Mouse (Mus musculus) monocyte, adult 2 months (primary cell): ENCODE results near the gene Gm20388.
A peak's percentile ranks its signal among the peaks of the same experiment; 100 is the strongest.

ENCODE experiments used
- DNase-seq, 2 experiments: peaks; one replicate each; pipeline ENCODE4 v3.0.0; 2022; ENCODE audit warnings: low spot score in 2 of 2, low read depth in 1 of 2

The Gm20388 gene

DNA sequence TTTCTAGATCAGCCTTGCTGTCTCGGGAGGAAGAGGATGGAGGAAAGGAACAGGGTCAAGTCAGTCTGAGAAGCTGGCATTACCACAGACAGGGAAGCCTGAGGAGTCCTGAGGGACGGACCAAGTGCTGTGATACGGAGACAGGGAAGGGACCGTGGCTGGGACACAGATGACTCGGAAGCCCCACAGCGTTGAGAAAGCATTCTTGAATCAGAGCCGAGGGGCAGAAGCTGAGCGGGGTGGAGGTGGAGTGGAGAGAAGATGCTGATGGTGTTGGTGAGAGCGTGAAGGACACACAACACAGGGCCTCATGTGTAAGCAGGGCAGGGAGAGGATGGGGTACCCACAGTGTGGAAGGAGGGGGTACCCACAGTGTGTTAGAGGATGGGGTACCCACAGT, 2384.7 kb downstream of the Gm20388 start:
- no peak for DNase-seq

DNA sequence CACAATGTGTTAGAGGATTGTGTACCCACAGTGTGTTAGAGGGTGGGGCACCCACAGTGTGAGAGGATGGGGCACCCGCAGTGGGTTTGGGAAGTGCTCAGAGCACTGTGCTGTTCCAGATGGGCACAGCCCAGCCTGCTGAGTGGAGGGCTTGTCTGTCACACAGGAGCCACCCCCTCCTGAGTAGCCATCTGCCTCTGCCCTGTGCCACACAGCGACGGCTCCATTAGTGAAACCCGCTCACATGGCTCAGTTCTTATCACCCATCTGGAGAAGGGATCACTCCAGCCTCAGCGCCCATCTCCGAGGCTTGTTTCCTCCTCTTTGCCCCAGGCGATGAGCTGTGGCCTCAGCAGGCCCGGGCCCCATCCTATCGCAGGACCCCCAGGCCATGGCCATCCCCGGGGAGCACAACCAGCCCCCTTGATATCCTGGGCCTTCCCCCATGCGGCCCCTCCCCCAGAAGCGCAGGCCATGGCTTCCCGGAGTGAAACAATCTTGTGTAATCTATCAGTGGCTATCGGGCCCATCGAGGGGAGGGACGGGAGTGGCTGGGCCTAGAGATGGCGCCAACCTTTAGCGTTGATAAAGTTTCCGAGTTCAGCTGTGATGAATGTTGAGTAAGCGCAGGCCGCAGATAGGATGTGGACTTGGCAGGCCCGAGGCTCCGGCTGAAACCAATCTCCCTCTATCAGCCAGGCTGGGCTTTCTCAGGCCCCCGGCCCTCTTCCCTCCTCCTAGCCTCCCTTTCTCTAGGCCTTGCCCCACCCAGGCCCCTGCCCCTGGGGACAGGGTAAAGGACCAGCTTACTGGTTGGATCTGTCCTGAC, 2385.7 kb downstream of the Gm20388 start:
- no peak for DNase-seq

DNA sequence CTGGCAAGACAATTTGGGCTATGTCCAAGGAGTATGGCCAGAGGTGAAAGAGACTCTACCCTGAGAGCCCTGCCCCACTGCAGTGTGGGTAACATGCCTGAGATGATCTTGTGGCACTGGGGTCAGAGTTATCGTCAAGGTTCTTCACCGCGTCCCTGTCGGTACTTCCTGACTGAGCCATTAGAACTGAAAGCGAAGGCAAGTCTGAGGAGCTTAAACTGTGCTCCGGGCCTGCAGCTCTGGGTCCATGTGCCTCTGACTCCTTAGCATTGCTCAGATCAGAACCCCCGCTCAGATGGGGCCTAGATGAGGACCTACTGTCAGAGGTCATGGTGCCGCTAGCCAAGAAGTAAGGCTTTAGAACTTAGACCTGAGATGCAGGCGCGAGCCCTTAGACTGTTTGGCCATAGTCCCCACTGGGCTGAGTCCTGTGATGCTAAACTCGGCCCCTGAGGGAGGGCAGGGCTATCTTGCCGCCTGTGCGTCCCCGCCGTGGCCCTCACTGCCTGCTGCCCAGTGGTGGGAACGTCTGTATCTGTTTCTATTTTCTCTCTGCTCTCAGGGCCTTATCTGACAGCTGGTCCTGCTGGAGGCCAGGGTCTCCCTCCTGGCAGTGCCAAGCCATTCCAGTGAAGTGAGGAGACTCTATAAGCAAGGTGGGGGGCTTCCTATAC, 2389.1 kb downstream of the Gm20388 start:
- DNase-seq = no peak

DNA sequence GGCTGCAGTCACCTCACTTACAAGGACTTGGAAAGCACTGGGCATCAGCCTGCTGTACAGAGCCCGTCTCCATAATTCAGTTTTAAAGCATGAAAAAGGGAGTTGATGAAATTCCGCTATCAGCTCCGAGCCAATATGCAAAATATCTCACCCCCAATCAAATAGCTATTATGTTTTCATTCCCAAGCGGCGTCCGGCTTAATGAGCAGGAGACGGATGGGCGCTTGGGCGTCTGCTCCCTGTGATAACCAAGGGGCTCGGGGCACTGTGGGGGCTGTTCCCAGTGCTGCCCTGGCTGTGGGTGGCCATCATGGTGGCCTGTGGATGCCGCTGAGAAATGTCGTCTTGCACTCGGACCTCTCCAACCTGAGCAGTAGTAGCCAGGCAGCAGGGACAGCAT, 2390.4 kb downstream of the Gm20388 start:
- no peak for DNase-seq

DNA sequence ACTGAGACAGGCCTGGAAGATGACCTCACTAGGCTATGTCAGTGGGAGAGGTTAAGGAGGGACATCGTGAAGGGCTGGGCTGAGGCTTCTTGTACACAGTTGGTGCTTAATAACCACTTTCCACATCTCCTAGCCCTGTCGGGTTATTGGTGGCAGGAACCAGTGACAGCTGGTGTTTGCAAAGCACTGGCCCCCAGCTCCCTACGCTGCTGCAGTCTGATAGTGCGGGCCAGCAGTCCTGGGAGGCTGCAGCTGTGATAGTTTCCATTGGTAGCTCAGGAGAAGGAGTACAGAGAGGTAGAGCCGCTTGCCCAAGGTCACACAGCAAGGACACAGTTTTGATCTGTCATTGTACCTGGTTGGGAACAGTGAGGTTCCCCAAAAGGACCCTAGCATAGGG, 2391.2 kb downstream of the Gm20388 start:
- no peak for DNase-seq

DNA sequence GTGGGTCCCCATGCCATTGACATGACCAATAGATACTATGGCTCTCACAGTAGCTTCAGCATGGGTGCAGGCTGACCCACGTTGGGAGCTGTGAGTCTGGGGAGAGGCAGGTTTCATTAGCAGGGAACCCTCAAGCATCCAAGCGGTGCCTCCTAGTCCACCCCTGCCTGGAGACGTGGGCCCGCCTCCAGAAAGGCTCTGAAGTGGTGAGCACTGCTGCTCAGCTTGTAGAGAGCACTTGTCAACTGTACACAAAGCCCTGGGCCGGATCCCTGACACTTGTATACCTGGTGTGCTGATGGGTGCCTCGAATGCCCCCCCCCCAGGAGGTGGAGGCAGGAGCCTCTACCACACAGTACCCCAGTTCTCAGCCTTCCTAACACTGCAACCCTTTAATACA, 2392.8 kb downstream of the Gm20388 start:
- no peak for DNase-seq

DNA sequence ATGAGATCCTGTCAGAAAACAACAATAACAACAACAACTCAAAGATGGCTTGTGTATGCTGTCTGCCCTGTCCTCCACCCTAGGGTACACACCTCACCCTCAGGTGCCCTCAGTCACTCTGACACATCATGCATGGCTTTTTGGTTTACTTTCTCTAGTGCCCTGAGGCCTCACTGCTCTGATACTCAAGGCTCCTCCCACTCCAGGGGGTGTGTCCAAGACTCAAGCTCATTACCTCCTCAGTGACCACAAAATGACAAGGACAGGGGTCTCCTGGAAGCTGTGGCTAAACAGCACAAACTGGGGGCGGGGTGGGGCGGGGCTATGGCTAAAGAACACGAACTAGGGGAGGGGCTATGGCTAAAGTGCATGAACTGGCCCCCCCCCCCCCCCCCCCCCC, 2393.4 kb downstream of the Gm20388 start:
- DNase-seq = no peak

DNA sequence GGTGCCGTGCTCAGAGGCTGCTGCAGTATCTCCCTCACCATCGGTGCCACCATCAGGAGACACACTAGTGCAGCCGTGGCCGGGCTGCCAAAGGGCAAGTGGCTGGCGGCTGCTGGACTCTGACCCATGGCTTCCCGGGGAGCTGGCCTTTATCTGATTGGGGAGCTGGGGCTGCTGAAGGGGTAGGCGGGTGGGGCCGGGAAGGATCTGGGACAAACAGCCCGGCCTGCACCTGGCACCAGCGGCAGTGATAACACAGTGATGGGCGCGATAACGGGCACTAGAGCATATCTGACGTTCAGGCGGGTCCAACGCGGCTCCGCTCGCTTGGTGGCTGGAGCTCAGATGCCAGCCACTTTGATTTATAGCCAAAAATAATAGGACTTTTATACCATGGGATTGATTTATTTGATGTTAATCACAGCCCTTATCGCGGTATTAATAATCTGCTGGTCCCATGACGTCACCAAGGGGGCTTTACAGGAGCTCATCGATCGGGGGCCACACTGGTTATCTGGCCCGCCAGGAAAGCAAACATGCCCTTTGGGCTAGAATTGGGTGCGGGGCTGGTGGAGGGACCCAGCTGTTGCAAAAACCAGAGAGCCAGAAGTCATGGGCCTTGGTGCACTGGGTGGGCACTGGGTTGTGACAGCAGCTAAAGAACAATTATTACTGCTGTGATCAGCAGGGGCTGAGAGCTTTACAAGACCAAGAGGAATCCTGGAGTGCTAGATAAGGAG, 2396.2 kb downstream of the Gm20388 start:
- no peak for DNase-seq

DNA sequence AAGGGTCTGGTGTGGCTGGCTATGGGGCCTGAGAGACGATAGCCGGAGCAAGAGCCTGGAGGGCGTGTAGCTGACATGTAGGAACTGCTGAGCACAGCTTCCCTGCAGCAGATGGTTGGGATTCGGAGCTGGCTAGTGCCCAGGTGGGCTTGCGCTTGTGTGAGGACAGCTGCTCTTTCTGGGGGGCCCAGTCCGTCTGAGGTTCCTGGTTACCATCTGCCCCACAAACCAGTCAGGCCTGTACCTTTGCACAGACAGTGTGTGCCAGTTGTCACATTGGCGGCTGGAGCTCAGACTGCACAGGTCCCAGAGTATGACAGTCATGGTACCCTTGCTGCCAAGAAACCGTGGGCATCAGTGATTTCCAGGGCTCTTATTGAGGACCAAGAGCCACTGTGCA, 2397.2 kb downstream of the Gm20388 start:
- no peak for DNase-seq

DNA sequence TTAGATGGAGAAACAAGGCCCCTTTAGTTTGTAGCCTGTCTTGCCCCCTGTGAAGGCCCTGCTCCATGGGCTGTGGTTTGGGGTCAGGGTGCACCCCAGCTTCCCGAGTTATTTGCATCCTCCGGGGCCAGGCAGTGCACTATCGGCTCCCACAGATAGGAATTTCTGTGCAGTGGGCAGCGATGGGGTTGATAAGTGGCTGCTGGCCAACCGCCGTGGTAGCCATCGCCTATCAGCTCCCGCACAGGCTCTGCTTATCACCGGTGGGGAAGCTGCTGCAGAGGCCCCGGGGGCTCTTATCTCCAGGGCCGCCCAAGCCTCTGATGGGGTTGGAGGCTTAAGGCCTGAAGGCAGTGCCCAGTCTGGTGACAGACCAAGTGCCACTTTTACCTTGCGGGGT, 2398.6 kb downstream of the Gm20388 start:
- no peak for DNase-seq

DNA sequence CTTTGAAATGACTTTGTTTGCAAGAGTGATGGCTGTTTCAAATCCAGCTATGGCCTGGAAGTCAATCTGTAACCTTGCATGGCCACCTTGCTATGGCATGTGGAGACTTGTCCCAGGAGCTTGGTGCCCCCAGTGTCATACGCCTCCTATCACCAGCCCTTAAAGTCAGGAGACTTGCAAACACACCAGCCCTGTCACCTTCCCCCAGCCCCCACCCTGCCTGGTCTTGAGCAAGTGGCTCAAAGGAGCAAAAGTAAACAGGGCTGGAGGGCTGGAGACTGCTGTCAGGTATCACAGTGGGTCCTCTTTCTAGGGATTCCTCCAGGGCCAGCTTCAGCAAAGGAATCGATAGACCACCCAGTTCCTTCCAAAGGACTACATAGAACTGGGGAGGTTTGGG, 2400.5 kb downstream of the Gm20388 start:
- no peak for DNase-seq

DNA sequence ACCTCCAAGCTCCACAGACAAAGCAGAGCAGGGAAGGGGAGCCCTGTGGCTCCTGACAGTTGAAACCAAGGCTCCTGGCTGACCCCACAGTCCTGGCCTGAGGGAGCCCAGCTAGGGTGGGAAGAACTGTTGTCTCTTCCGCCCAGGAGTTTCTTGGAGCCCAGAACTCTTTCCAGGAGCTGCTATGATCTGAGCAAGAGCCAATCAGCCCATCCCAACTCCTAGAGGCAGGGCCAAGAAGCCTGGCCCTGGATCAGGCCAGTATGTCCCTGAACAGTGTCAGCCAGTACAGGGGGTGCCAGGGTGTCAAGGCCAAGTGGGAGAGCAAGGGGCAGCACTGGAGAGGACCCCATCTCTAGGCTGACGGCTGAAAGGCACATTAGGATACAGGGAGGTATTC, 2401.9 kb downstream of the Gm20388 start:
- no peak for DNase-seq

DNA sequence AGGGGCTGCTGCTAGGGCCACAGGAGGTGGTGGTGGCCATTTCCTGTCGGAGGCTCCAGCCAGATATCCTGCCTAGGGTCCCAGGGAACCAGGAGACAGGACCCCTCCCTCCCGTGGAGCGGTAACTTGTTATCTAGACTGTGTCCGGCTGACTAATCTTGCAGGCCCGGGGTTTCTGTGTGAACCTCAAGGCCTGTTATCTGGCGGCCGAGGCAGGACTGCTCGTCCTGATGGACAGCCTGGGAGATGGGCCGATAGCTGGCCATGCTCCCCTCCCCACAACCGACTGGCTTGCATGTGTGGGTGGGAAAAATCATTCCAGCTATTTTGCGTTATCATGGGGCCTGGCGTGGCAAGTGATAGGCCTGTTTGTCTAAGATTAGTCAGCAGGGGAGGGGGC, 2402.7 kb downstream of the Gm20388 start:
- no peak for DNase-seq

DNA sequence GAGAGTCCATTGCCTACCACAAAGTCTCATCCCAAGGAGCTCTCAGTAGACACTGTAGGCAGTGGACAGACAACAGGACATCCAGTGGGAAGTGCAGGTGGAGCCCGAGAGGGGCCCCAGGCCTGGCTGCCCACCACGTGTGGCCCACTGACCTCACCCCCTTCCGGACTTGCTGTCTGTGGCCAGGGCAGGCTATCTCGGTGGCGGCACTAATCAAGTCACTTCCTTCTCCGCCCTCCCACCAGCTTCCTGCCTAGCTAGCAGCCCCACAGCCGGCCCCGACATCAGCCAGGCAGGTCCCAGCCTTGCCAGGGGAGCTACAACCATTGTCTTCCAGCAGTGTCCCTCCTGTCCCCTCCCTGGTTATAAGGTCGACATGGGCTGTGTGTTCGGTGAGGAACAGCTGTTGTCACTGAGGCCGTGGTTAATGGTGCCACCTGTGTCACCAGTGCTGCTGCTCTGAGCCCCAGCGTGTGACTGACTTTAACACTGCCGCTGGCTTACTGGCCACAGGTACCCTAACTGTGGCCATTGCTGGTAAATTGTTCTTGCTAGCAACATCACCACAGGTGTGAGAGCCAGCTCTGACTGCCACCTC, 2404.4 kb downstream of the Gm20388 start:
- peak in 1 of 2 experiments; percentile 9 for DNase-seq

DNA sequence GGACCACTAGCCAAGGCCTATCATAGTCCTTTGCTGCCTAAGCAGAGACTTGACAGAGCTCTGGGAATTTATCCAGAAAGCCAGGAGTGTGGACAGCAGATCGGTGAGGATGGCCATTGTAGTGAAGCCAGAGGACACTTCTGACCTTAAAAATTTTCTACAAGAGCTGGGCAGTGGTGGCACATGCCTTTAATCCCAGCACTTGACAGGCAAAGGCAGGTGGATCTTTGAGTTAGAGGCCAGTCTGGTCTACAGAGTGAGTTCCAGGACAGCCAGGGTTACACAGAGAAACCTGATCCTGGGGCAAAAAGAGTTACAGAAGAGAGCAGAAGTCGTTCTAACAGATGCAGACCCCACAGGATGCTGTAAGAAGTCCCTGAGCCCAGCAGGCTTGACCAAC, 2405.8 kb downstream of the Gm20388 start:
- DNase-seq = no peak

DNA sequence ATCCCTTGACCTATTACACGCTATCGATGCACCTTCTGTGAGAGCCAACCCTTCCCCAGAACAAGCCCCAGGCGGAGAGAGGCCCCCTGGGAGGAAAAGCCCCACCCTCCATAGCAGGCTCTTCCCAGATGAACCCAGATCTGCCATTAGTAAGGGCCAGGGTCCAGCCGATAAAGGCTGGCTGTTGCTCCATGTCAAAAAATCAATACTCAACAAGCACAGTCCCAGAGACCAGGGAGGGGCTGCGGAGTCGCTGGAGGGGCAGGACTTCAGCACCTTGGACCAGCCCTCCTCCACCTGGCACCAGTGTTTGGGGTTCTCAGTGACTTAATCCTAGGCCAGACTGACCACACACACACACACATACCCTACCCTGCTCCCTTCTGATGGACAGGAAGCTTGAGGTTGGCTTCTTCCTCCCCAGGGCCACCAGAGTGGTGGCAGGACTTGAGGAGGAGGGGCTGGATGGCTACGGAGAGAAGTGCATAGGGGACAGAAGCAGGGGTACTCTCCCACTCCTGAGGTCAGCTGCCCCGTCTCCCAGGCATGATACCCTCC, 2407.4 kb downstream of the Gm20388 start:
- DNase-seq = no peak

DNA sequence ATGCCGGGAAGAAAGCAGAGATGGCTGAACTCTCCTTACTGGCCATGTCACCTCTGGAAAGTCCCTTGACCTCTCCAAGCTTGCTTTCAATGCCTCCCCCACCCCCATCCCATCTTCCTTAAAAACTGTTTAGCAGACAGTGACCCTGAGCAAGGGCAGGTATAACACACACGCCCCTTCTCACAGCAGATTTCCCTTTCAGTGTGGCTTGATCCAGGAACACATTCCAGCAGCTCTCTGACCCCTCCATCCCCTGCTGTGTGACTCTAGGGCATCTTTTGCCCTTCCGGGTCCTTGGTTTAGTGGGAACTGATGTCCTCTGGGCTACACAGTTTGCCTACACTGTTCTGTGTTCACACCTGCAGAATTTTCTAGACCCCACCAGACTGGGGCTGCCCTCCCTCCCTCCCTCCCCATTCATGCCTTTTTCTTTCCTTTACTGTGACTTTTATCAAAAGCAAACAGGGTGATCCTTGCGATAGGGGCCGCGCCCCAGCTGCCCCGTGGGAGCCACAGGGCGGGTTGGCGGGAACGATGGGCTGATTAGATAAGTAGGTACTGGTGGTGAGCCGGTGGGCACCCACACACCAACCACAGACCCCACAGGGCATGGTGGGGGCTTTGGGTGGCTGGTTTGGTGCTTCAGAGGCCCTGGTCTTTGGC, 2408.5 kb downstream of the Gm20388 start:
- no peak for DNase-seq

DNA sequence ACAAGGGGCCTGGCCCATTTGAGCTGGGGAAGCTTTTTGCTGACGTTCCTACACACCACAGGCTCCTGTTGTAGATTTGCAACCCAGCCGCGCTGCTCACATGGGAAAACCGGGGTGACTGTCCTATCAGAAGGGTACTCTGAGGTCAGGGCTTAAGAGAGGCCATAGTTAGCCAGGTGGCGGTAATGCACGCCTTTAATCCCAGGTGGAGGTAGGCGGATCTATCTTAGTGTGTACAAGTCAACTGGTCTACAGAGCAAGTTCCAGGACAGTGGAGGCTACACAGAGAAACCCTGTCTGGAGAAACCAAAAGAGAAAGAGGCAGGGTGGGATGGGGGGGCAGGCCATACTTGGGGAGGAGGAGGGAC, 2409.1 kb downstream of the Gm20388 start:
- no peak for DNase-seq

DNA sequence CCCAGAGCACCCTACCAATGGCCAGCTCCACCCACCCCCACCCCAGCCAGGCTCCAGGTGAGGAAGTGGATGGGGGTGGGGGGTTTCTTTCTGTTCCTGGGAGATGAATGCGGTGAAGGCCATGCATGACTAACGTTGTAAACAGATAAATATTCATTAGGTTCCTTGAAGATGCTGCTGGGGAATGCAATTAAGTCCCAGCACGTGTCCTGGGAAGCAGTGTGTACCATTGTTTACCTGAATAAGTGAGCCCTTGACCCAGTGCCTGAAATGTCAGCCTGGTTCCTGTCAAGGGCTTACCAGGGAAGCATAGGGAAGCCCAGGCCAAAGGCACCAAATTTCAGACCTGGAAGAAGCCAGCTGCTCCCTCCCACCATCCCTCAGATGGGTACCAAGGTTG, 2409.9 kb downstream of the Gm20388 start:
- no peak for DNase-seq

DNA sequence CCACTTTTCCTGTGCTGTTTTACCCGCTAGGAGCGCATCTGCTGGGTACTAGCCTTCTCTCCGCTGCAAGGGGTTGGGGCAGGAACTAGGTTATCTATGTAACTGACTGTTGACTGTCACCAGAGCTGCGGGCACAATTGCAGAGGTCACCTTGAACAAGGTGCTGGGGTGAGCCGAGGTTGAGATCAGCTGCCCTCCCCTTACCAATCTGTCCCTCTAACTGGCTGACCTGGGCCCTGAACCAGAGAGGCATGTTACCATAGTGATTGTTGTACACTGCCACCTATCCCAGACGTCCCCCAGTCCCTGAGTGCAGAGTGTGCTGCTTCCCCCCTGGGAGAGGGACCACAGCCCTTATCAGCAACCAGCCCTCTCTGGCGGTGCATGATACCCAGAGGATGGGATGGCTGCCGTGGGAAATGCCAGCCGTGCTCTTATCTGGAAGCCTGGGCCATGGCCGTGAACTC, 2410.8 kb downstream of the Gm20388 start:
- DNase-seq = no peak

DNA sequence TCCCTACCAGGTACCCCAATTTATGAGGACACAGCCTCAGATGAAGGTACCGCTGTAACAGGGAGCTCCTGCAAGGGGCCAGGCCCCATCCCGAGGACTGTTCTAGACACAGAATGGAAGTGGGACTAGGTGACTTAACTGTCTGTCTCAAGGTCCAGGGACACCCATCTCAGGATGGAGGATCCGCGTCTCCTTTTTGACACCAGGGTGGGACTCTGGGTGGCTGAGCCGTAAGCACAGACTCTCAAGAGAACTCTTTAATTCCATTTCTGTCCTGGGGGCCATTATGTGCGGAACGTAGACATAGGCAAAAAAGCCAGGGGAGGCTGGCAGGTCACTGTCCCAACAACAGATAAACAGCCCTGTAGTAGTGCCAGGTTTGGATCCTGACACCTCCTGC, 2411.5 kb downstream of the Gm20388 start:
- no peak for DNase-seq
